Comparison of ENCODE assay signal across 27 mouse cellular contexts in genomic region chr1:179753006-179753405, GRCm38 (mm10). TPM values are rescaled to one million over a fixed set of nuclear protein-coding genes. Genes with fewer than 3 reads are reported as not detected.
DNase-seq lines count a peak whose midpoint lies in the region.
"Had no signal": no experiment of that assay in that cellular context is flagged by ENCODE, and none has a peak within 500 bp of the region (broad histone marks: within the 10 kb centered on the region; RNA-seq: fewer than 3 reads in every experiment).

No protein-coding gene starts in this region.

- H3K9me3 ChIP-seq in heart, embryonic 10.5 days = no peaks in the 10 kb centered on the region
- H3K9me3 ChIP-seq: forebrain, embryonic 10.5 days; hindbrain, embryonic 10.5 days; limb, embryonic 10.5 days; neural tube, embryonic 15.5 days; stomach, embryonic 15.5 days had no signal

- no peaks in the 10 kb centered on the region for H3K27me3 ChIP-seq in heart, embryonic 10.5 days (ENCODE audit: insufficient read depth, poor library complexity, severe bottlenecking)
- H3K27me3 ChIP-seq: neural tube, embryonic 15.5 days; stomach, embryonic 15.5 days had no signal

- H3K27ac ChIP-seq in heart, embryonic 10.5 days = no peak overlapping the region
- H3K27ac ChIP-seq: forebrain, embryonic 10.5 days; heart, adult 2 months; hindbrain, embryonic 10.5 days; left cerebral cortex, adult 2 months; limb, embryonic 10.5 days; neural tube, embryonic 15.5 days; stomach, embryonic 15.5 days had no signal

- peak; percentile 16 for DNase-seq in adrenal gland, adult 2 months
- no peak for DNase-seq in adrenal gland, adult 8-10 months
- DNase-seq in heart, embryonic 10.5 days (ENCODE audit: low spot score) = peak; percentile 30
- DNase-seq in heart, adult 8-10 months (ENCODE audit: low spot score) = no peak
- peak; percentile 19 for DNase-seq in lung, postnatal 10 days
- DNase-seq in lung, postnatal 14 days = no peak
- peak; percentile 57 to 78 for DNase-seq in cerebellum, postnatal 25 days
- no peak for DNase-seq in urinary bladder, postnatal 10 days (ENCODE audit: low spot score)
- DNase-seq: liver, postnatal 0 days; right cerebral cortex, postnatal 25 days had no signal

- 89% methylated on average over 8 of the region's 8 CpGs for WGBS in heart, embryonic 10.5 days

- H3K36me3 ChIP-seq in heart, embryonic 10.5 days = peaks cover 85% of the 10 kb centered on the region

- H3K4me3 ChIP-seq in heart, embryonic 10.5 days = no peak overlapping the region
- H3K4me3 ChIP-seq: forebrain, embryonic 10.5 days; heart, adult 2 months; hindbrain, embryonic 10.5 days; left cerebral cortex, adult 2 months; limb, embryonic 10.5 days; neural tube, embryonic 15.5 days; stomach, embryonic 15.5 days had no signal

- H3K4me1 ChIP-seq in heart, embryonic 10.5 days = no peaks in the 10 kb centered on the region
- H3K4me1 ChIP-seq: forebrain, embryonic 10.5 days; hindbrain, embryonic 10.5 days; limb, embryonic 10.5 days; neural tube, embryonic 15.5 days; stomach, embryonic 15.5 days had no signal

RNA-seq across cellular contexts. Expression of gene Kif28, which starts 7.9 kb away (rescaled TPM):
- total RNA-seq in adrenal gland, adult 2 months (2021) = not detected
- polyA plus RNA-seq in adrenal gland, adult 2 months (2012; rRNA removed) = not detected in 2 replicates
- under 1 TPM in 1 of 4 experiments, not detected in 3; 0.22 TPM for total RNA-seq in adrenal gland, adult 8-10 months (2022)
- polyA plus RNA-seq in heart, embryonic 10.5 days (2016; fragmentation: Nextera tagmentation; extraction: Ambion mirVana) = 0.09 TPM in 1 of 2 replicates, not detected in the other
- under 1 TPM; 0.24 to 0.62 (median 0.48) TPM for total RNA-seq in heart, adult 8-10 months (2022)
- total RNA-seq: adrenal gland, postnatal 36 days; liver, adult 2 months; megakaryocyte-erythroid progenitor cell, adult 5-6 weeks had no signal
- polyA plus RNA-seq: forebrain, embryonic 10.5 days; hindbrain, embryonic 10.5 days; kidney, embryonic 16.5 days; liver, adult 2 months; liver, postnatal 0 days; midbrain, embryonic 16.5 days; neural tube, embryonic 15.5 days; spleen, adult 2 months; thymus, postnatal 0 days; urinary bladder, adult 2 months had no signal

RNA-seq across cellular contexts. Expression of gene Gm10518, which starts 50.2 kb away (rescaled TPM):
- under 1 TPM in 1 of 2 experiments, not detected in 1; 0.23 TPM for total RNA-seq in adrenal gland, adult 2 months (2021)
- polyA plus RNA-seq in adrenal gland, adult 2 months (2012; rRNA removed) = not detected in 2 replicates
- not detected for total RNA-seq in adrenal gland, adult 8-10 months (2022)
- 0.18 and 0.25 TPM in 2 replicates for polyA plus RNA-seq in heart, embryonic 10.5 days (2016; fragmentation: Nextera tagmentation; extraction: Ambion mirVana)
- not detected for total RNA-seq in heart, adult 8-10 months (2022)
- total RNA-seq: adrenal gland, postnatal 36 days; gastrocnemius, adult 8-10 months; heart, adult 2 months; liver, adult 2 months had no signal
- polyA plus RNA-seq: heart, adult 2 months; heart, embryonic 16.5 days; kidney, embryonic 16.5 days; liver, adult 2 months; midbrain, embryonic 16.5 days; neural tube, embryonic 15.5 days; spleen, adult 2 months; urinary bladder, adult 2 months had no signal

RNA-seq across cellular contexts. Expression of gene Ahctf1, which starts 50.5 kb away (rescaled TPM):
- total RNA-seq in adrenal gland, adult 2 months (2021) = 10 to 100 TPM; 31.6 to 35.3 TPM
- polyA plus RNA-seq in adrenal gland, adult 2 months (2012; rRNA removed) = 2.1 and 2.2 TPM in 2 replicates
- 10 to 100 TPM; 34.5 to 49.3 (median 40.6) TPM for total RNA-seq in adrenal gland, adult 8-10 months (2022)
- 21.6 and 30.2 TPM in 2 replicates for polyA plus RNA-seq in heart, embryonic 10.5 days (2016; fragmentation: Nextera tagmentation; extraction: Ambion mirVana)
- 10 to 100 TPM; 15.5 to 20.3 (median 16.8) TPM for total RNA-seq in heart, adult 8-10 months (2022)

Comparison
In these comparisons a context has a peak if more than half of its experiments do, and no peak if none do; other contexts are left out.
1. DNase-seq: peak in adrenal gland, adult 2 months (single experiment), heart, embryonic 10.5 days (single experiment), lung, postnatal 10 days (single experiment) and cerebellum, postnatal 25 days (2 of 2); none in adrenal gland, adult 8-10 months (single experiment), heart, adult 8-10 months (single experiment), lung, postnatal 14 days (single experiment) and urinary bladder, postnatal 10 days (single experiment).